Mouse (Mus musculus) forebrain, embryonic 13.5 days (tissue): ENCODE measurements around the gene BC048671. TPM values are rescaled to one million over a fixed set of nuclear protein-coding genes. Genes with fewer than 3 reads are reported as not detected.

ENCODE experiments used
- ATAC-seq: fragments of 200-750 bp; cut with Nextera tagmentation; 2 replicates; pipeline ENCODE4 v1.8.0; 2017
- H3K27ac ChIP-seq: fragments of 300-500 bp; sonication (generic); 2 replicates; pipeline ENCODE4 v1.5.1; 2015; ENCODE audit warnings: inconsistent platforms, mild to moderate bottlenecking, moderate library complexity
- H3K27me3 ChIP-seq: fragments of 300-500 bp; sonication (generic); 2 replicates; pipeline ENCODE4 v1.6.1; 2015; ENCODE audit warnings: mild to moderate bottlenecking, inconsistent platforms
- H3K36me3 ChIP-seq: fragments of 300-500 bp; sonication (generic); 2 replicates; pipeline ENCODE4 v1.6.1; 2015; ENCODE audit warnings: mild to moderate bottlenecking, inconsistent platforms; ENCODE audit not compliant: poor library complexity, severe bottlenecking
- H3K4me1 ChIP-seq: fragments of 300-500 bp; sonication (generic); 2 replicates; pipeline ENCODE4 v1.6.1; 2015; ENCODE audit warnings: inconsistent platforms
- H3K4me2 ChIP-seq: fragments of 300-500 bp; sonication (generic); 2 replicates; pipeline ENCODE4 v1.6.1; 2015; ENCODE audit warnings: inconsistent platforms, mild to moderate bottlenecking, moderate library complexity
- H3K4me3 ChIP-seq: fragments of 300-500 bp; sonication (generic); 2 replicates; pipeline ENCODE4 v1.5.1; 2015; ENCODE audit warnings: mild to moderate bottlenecking, inconsistent platforms
- H3K9ac ChIP-seq: fragments of 300-500 bp; sonication (generic); 2 replicates; pipeline ENCODE4 v1.6.1; 2015; ENCODE audit warnings: mild to moderate bottlenecking, inconsistent platforms
- H3K9me3 ChIP-seq: fragments of 300-500 bp; sonication (generic); replicated peaks from 2 replicates; pipeline ENCODE4 v1.6.1; 2016; ENCODE audit warnings: inconsistent platforms
- WGBS: fragments of 180-500 bp; shearing (Covaris S2); methylation state at CpG from one replicate; pipeline ENCODE4 v1.1.7; 2015; 5-methylcytosine and 5-hydroxymethylcytosine counted together
- polyA plus RNA-seq: library from polyadenylated mRNA; unstranded; fragments of >200 nt; fragmentation: Nextera tagmentation; extraction: Ambion mirVana; gene quantifications from 2 replicates; pipeline ENCODE4 v1.2.1, GENCODE M21; 2015

The BC048671 gene
- polyA plus RNA-seq, 1 experiment from 2014 or later = not detected

- H3K9ac ChIP-seq = no peak overlapping the region
- H3K4me1 ChIP-seq = peaks cover 7% of the 10 kb centered on the region; the same call in 1 of the 2 replicates
- no peak overlapping the region for H3K4me3 ChIP-seq
- 0 out of 2 replicates have a peak, but pooled peaks cover 5% of the 10 kb centered on the region for H3K27me3 ChIP-seq
- no peaks in the 10 kb centered on the region for H3K9me3 ChIP-seq
- no peak overlapping the region for H3K27ac ChIP-seq
- ATAC-seq = no peak
- H3K36me3 ChIP-seq = no peaks in the 10 kb centered on the region
- no peak overlapping the region for H3K4me2 ChIP-seq
- WGBS = 71% methylated on average over 3 of the region's 3 CpGs
Measured at GRCm38 (mm10) chr6:90324463-90324862, 23.4 kb downstream of the BC048671 start.

DNA sequence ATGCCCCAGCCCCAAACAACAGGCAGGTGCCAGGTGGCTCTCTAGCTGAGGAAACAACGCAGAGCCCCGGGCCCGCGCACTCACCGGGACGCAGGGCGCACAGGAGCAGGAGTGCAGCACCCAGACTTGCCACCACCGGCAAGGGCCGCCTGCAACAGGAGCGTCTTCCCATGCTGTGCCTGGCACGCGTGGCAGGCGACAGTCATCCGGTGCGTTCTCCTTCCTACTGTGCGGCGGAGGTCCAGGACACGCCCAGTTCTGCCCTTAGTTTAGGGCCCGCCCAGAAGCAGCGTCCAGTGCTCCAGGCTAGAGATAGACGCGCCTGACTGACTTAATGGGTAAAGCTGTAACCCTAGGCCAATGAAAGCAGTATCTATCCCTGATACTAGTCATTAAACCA is 24.0 kb downstream of the BC048671 start, which contains the start of gene Chst13:
Gene Chst13, minus strand, starts transcription at position 195 of the 400 bp plus-strand sequence.
- H3K4me3 ChIP-seq = no peak within 1 kb of the TSS
- no peak within 1 kb of the TSS for H3K9ac ChIP-seq
- H3K36me3 ChIP-seq = no peaks in the 10 kb centered on the region
- 3% methylated on average over 22 of the region's 22 CpGs for WGBS
- no peaks in the 10 kb centered on the region for H3K9me3 ChIP-seq
- H3K27ac ChIP-seq = no peak within 1 kb of the TSS
- H3K4me2 ChIP-seq = peak within 1 kb of the TSS; percentile 43
- 0 out of 2 replicates have a peak, but pooled peaks have one; percentile 19 for ATAC-seq
- peaks cover 7% of the 10 kb centered on the region; the same call in 1 of the 2 replicates for H3K4me1 ChIP-seq
- 0 out of 2 replicates have a peak, but pooled peaks cover 5% of the 10 kb centered on the region for H3K27me3 ChIP-seq

GRCm38 (mm10) chr6:90327670-90328069 is 26.7 kb downstream of the BC048671 start:
- Histone ChIP-seq H3K27me3 (0 out of 2 replicates have a peak, but pooled peaks cover 5% of the 10 kb centered on the region), H3K9ac (no peak overlapping the region), H3K4me3 (no peak overlapping the region), H3K36me3 (no peaks in the 10 kb centered on the region), H3K4me1 (peaks cover 7% of the 10 kb centered on the region; the same call in 1 of the 2 replicates), H3K4me2 (no peak overlapping the region), H3K9me3 (no peaks in the 10 kb centered on the region), H3K27ac (no peak overlapping the region)
- ATAC-seq = no peak
- WGBS = 23% methylated on average over 6 of the region's 6 CpGs

DNA sequence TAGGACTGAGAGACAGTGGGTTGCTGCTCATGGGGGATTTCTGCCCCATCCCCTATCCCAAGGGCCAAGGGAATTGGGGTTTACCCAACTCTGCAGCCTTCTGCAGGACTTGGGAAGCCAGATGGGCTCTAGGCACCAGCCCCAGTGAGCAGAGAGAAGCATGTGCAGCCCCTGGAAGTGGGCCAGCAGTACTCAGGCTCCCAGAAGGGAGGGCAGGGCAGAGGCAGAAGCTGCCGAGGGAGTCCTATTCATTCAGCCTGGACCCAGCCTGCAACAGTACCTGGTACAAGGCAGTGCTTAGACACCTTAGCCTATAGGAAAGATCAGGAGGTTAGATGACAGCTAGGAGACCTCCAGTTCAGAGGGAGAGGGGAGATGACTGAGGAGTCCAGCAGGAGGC is 28.9 kb downstream of the BC048671 start:
- no peaks in the 10 kb centered on the region for H3K36me3 ChIP-seq
- peaks cover 4% of the 10 kb centered on the region; the same call in 1 of the 2 replicates for H3K4me1 ChIP-seq
- H3K4me3 ChIP-seq = no peak overlapping the region
- H3K9me3 ChIP-seq = no peaks in the 10 kb centered on the region
- 0 out of 2 replicates have a peak, but pooled peaks cover 5% of the 10 kb centered on the region for H3K27me3 ChIP-seq
- peak overlapping the region; percentile 35; the same call in 1 of the 2 replicates for H3K27ac ChIP-seq
- H3K9ac ChIP-seq = no peak overlapping the region
- no peak overlapping the region for H3K4me2 ChIP-seq
- ATAC-seq = peak; percentile 86
- WGBS = 29% methylated on average over 1 of the region's 1 CpGs

DNA sequence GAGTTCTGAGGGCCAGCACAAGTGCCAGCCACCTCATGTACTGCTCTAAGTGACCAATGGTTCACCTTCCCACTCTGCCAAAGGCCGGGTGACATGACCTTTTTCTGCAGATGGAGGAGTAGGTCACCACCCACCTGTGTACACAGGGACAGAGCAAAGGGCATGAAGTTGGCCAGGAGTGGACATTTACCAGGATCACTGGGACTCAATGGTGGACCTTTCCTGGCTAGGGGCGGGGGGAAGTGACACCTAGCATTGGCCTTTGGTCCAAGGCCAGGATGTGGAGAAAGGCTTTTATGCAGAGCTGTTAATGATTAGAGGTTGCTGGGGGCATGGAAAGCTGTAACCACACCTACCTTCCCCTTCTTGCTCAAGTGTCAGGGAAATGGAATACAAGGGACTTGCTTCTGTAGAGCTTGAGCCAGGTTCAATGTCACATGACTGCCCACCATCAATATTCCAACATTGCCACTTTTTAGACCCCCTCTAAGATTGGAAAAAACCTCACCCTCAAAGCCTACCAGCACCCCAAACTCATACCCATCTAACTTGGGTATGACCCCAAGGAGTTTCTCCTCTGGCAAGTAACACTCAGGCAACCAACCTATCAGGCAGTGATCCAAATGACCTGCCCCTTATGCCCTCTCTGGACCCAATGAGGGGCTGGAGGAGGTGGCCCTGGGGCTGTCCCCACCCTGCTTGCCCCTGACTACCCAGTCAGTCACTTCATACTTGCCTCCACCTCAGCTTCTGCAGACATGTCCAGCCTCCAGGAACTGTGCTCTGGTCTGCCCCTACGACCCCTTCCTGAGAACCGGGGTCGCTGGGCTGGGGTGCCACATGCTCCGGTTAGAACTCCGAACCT is 31.8 kb downstream of the BC048671 start, which contains the start of gene Uroc1:
Gene Uroc1, plus strand, starts transcription at position 724 of the 865 bp plus-strand sequence.
- ATAC-seq = no peak
- WGBS = 88% methylated on average over 7 of the region's 7 CpGs
- no peaks in the 10 kb centered on the region for H3K9me3 ChIP-seq
- no peaks in the 10 kb centered on the region for H3K36me3 ChIP-seq
- H3K4me3 ChIP-seq = no peak within 1 kb of the TSS
- H3K27me3 ChIP-seq = no peaks in the 10 kb centered on the region
- H3K4me2 ChIP-seq = no peak within 1 kb of the TSS
- no peak within 1 kb of the TSS for H3K27ac ChIP-seq
- no peak within 1 kb of the TSS for H3K9ac ChIP-seq
- no peaks in the 10 kb centered on the region for H3K4me1 ChIP-seq

- Histone ChIP-seq H3K36me3 (no peaks in the 10 kb centered on the region), H3K27me3 (no peaks in the 10 kb centered on the region), H3K9me3 (no peaks in the 10 kb centered on the region), H3K4me2 (no peak overlapping the region), H3K4me1 (no peaks in the 10 kb centered on the region), H3K4me3 (no peak overlapping the region), H3K9ac (no peak overlapping the region), H3K27ac (no peak overlapping the region)
- ATAC-seq = no peak
- 86% methylated on average over 3 of the region's 3 CpGs for WGBS
Measured at GRCm38 (mm10) chr6:90334244-90334643, 33.2 kb downstream of the BC048671 start.

- 70% methylated on average over 2 of the region's 2 CpGs for WGBS
- H3K4me1 ChIP-seq = no peaks in the 10 kb centered on the region
- no peak overlapping the region for H3K27ac ChIP-seq
- H3K36me3 ChIP-seq = no peaks in the 10 kb centered on the region
- H3K9me3 ChIP-seq = no peaks in the 10 kb centered on the region
- no peak for ATAC-seq
- H3K4me3 ChIP-seq = no peak overlapping the region
- H3K4me2 ChIP-seq = no peak overlapping the region
- H3K27me3 ChIP-seq = no peaks in the 10 kb centered on the region
- no peak overlapping the region for H3K9ac ChIP-seq
Measured at GRCm38 (mm10) chr6:90342343-90342742, 41.3 kb downstream of the BC048671 start.

- Histone ChIP-seq H3K4me3 (no peak overlapping the region), H3K9me3 (no peaks in the 10 kb centered on the region), H3K36me3 (no peaks in the 10 kb centered on the region), H3K4me1 (no peaks in the 10 kb centered on the region), H3K27ac (no peak overlapping the region), H3K4me2 (no peak overlapping the region), H3K9ac (no peak overlapping the region), H3K27me3 (no peaks in the 10 kb centered on the region)
- WGBS = 88% methylated on average over 4 of the region's 4 CpGs
- no peak for ATAC-seq
Measured at GRCm38 (mm10) chr6:90347183-90347582, 46.2 kb downstream of the BC048671 start.

GRCm38 (mm10) chr6:90348500-90348899 is 47.5 kb downstream of the BC048671 start:
- Histone ChIP-seq H3K27ac (no peak overlapping the region), H3K4me3 (no peak overlapping the region), H3K9ac (no peak overlapping the region), H3K36me3 (no peaks in the 10 kb centered on the region), H3K4me1 (no peaks in the 10 kb centered on the region), H3K9me3 (no peaks in the 10 kb centered on the region), H3K27me3 (no peaks in the 10 kb centered on the region), H3K4me2 (no peak overlapping the region)
- 83% methylated on average over 4 of the region's 4 CpGs for WGBS
- no peak for ATAC-seq

DNA sequence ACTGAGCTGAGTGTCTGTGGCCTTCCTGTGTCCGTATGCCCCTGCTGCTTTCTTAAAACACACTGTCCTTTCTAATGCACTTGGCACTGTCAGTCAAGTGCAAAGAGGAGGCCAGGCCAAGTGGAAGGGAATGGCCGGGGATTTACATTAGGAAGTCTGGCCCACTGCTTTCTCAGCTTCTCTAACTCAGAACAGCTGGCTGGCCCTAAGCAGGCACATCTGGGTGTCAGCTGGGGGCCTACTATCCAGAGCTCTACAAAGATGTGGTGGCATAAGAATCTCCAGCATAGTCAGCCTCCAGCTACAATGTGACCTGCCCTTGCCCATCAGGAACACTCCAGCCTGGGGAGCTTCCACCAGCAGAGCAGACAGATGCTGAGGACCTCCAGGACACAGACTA is 49.0 kb downstream of the BC048671 start:
- H3K27me3 ChIP-seq = no peaks in the 10 kb centered on the region
- H3K27ac ChIP-seq = no peak overlapping the region
- H3K9me3 ChIP-seq = no peaks in the 10 kb centered on the region
- no peak for ATAC-seq
- H3K4me3 ChIP-seq = no peak overlapping the region
- H3K4me2 ChIP-seq = no peak overlapping the region
- H3K4me1 ChIP-seq = no peaks in the 10 kb centered on the region
- H3K36me3 ChIP-seq = no peaks in the 10 kb centered on the region
- WGBS = 61% methylated on average over 2 of the region's 2 CpGs
- H3K9ac ChIP-seq = no peak overlapping the region
